Mouse (Mus musculus): ENCODE data around the gene Fibcd1. TPM values are rescaled to one million over a fixed set of nuclear protein-coding genes. Genes with fewer than 3 reads are reported as not detected.

The Fibcd1 gene
- polyA plus RNA-seq, 1 experiment = 0.54 TPM

GRCm38 (mm10) chr2:31811086-31811958, 34.5 kb downstream of the Fibcd1 start:
- Histone ChIP-seq H3K27me3 (ENCODE audit: control insufficient read depth, insufficient read depth, low read length) (no peaks in the 10 kb centered on the region), H3K27ac (ENCODE audit: control insufficient read depth, insufficient read depth, low read depth, low read length) (no peak overlapping the region), H3K4me1 (ENCODE audit: control insufficient read depth, insufficient read depth, low read length) (no peaks in the 10 kb centered on the region), H3K36me3 (ENCODE audit: control insufficient read depth, insufficient read depth, low read length) (no peaks in the 10 kb centered on the region), H3K4me3 (ENCODE audit: control insufficient read depth, low read depth, low read length) (no peak overlapping the region)
- TF ChIP-seq POLR2A (IDR thresholded peaks at IDR 0.05; ENCODE audit: control insufficient read depth, low read depth, low read length) (no peak), CTCF (IDR thresholded peaks at IDR 0.05; ENCODE audit: control insufficient read depth, insufficient read depth, insufficient replicate concordance, low read depth, low read length) (no peak)

GRCm38 (mm10) chr2:31810444-31810843, 35.4 kb downstream of the Fibcd1 start, which contains the start of gene Qrfp:
Gene Qrfp, minus strand, starts transcription at chr2:31810580.
- no peaks in the 10 kb centered on the region for H3K4me1 ChIP-seq (ENCODE audit: control insufficient read depth, insufficient read depth, low read length)
- no peaks in the 10 kb centered on the region for H3K36me3 ChIP-seq (ENCODE audit: control insufficient read depth, insufficient read depth, low read length)
- H3K27ac ChIP-seq (ENCODE audit: control insufficient read depth, insufficient read depth, low read depth, low read length) = no peak within 1 kb of the TSS
- no peaks in the 10 kb centered on the region for H3K27me3 ChIP-seq (ENCODE audit: control insufficient read depth, insufficient read depth, low read length)
- no peak within 1 kb of the TSS for H3K4me3 ChIP-seq (ENCODE audit: control insufficient read depth, low read depth, low read length)
- TF ChIP-seq CTCF (IDR thresholded peaks at IDR 0.05; ENCODE audit: control insufficient read depth, insufficient read depth, insufficient replicate concordance, low read depth, low read length) (no peak), POLR2A (IDR thresholded peaks at IDR 0.05; ENCODE audit: control insufficient read depth, low read depth, low read length) (no peak)

GRCm38 (mm10) chr2:31809358-31809740, 36.5 kb downstream of the Fibcd1 start:
- Histone ChIP-seq H3K4me1 (ENCODE audit: control insufficient read depth, insufficient read depth, low read length) (no peaks in the 10 kb centered on the region), H3K4me3 (ENCODE audit: control insufficient read depth, low read depth, low read length) (no peak overlapping the region), H3K27ac (ENCODE audit: control insufficient read depth, insufficient read depth, low read depth, low read length) (no peak overlapping the region), H3K27me3 (ENCODE audit: control insufficient read depth, insufficient read depth, low read length) (no peaks in the 10 kb centered on the region), H3K36me3 (ENCODE audit: control insufficient read depth, insufficient read depth, low read length) (no peaks in the 10 kb centered on the region)
- TF ChIP-seq POLR2A (IDR thresholded peaks at IDR 0.05; ENCODE audit: control insufficient read depth, low read depth, low read length) = no peak
- no peak for TF ChIP-seq CTCF (IDR thresholded peaks at IDR 0.05; ENCODE audit: control insufficient read depth, insufficient read depth, insufficient replicate concordance, low read depth, low read length)

- Histone ChIP-seq H3K4me1 (ENCODE audit: control insufficient read depth, insufficient read depth, low read length) (no peaks in the 10 kb centered on the region), H3K27me3 (ENCODE audit: control insufficient read depth, insufficient read depth, low read length) (no peaks in the 10 kb centered on the region), H3K4me3 (ENCODE audit: control insufficient read depth, low read depth, low read length) (no peak overlapping the region), H3K36me3 (ENCODE audit: control insufficient read depth, insufficient read depth, low read length) (no peaks in the 10 kb centered on the region), H3K27ac (ENCODE audit: control insufficient read depth, insufficient read depth, low read depth, low read length) (no peak overlapping the region)
- TF ChIP-seq CTCF (IDR thresholded peaks at IDR 0.05; ENCODE audit: control insufficient read depth, insufficient read depth, insufficient replicate concordance, low read depth, low read length) (no peak), POLR2A (IDR thresholded peaks at IDR 0.05; ENCODE audit: control insufficient read depth, low read depth, low read length) (no peak)
These were observed 37.1 kb downstream of the Fibcd1 start for GRCm38 (mm10) chr2:31808410-31809357.

DNA sequence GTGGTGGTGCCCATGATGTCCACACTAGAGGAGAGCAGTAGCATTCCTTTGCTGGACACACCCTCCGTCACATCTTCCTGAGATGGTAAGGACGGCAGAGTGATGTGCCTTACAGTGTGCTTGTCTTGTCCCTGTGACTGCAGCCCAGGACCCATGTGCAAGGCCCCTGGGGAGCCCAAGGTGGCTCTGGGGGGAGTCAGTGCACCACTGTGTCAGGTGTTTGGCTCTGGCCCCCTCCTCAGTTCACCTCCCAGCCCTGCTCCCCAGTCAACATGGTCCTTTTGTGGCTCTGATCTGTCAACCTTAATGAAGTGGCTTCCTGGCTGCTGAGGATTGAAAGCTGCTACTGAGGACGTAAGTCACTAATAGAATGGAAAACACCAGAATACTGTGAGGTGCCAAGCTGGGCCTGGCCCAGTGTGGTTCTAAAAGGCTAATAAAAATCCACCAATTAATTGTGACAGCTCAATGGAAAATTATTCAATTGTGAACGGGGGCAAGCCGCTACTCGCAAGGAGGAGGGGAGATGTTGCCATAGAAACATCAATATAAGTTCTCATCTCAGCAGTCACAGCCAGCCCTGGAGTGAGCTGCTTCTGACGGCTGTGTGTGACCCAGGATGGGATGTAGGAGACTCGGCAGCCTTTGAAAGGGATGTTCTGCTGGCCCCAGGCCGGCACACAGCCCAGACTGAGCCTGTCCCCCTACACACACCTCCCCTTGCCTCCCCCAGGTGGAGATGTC, 39.0 kb downstream of the Fibcd1 start:
- Histone ChIP-seq H3K4me3 (ENCODE audit: control insufficient read depth, low read depth, low read length) (no peak overlapping the region), H3K4me1 (ENCODE audit: control insufficient read depth, insufficient read depth, low read length) (no peaks in the 10 kb centered on the region), H3K27me3 (ENCODE audit: control insufficient read depth, insufficient read depth, low read length) (no peaks in the 10 kb centered on the region), H3K27ac (ENCODE audit: control insufficient read depth, insufficient read depth, low read depth, low read length) (no peak overlapping the region), H3K36me3 (ENCODE audit: control insufficient read depth, insufficient read depth, low read length) (peaks cover 2% of the 10 kb centered on the region)
- no peak for TF ChIP-seq CTCF (IDR thresholded peaks at IDR 0.05; ENCODE audit: control insufficient read depth, insufficient read depth, insufficient replicate concordance, low read depth, low read length)
- no peak for TF ChIP-seq POLR2A (IDR thresholded peaks at IDR 0.05; ENCODE audit: control insufficient read depth, low read depth, low read length)

- H3K4me1 ChIP-seq (ENCODE audit: control insufficient read depth, insufficient read depth, low read length) = no peaks in the 10 kb centered on the region
- no peaks in the 10 kb centered on the region for H3K27me3 ChIP-seq (ENCODE audit: control insufficient read depth, insufficient read depth, low read length)
- H3K27ac ChIP-seq (ENCODE audit: control insufficient read depth, insufficient read depth, low read depth, low read length) = no peak overlapping the region
- no peak overlapping the region for H3K4me3 ChIP-seq (ENCODE audit: control insufficient read depth, low read depth, low read length)
- H3K36me3 ChIP-seq (ENCODE audit: control insufficient read depth, insufficient read depth, low read length) = peaks cover 4% of the 10 kb centered on the region
- no peak for TF ChIP-seq POLR2A (IDR thresholded peaks at IDR 0.05; ENCODE audit: control insufficient read depth, low read depth, low read length)
- TF ChIP-seq CTCF (IDR thresholded peaks at IDR 0.05; ENCODE audit: control insufficient read depth, insufficient read depth, insufficient replicate concordance, low read depth, low read length) = no peak
These were observed 42.3 kb downstream of the Fibcd1 start for GRCm38 (mm10) chr2:31803480-31803879.

Data from testis, adult 2 months (tissue).